Mouse (Mus musculus) MEL (cell line): ENCODE data around the gene Cnbd2.

ENCODE experiments used
- BHLHE40 ChIP-seq: IDR thresholded peaks from 2 replicates; pipeline ENCODE4 v1.6.1; 2012; ENCODE audit warnings: low read depth, mild to moderate bottlenecking, inconsistent platforms, low read length, improper control_type of control experiment, borderline replicate concordance
- CHD1 ChIP-seq: IDR thresholded peaks from 2 replicates; pipeline ENCODE4 v1.6.1; 2012; ENCODE audit warnings: low read depth, mild to moderate bottlenecking, inconsistent platforms, low read length, improper control_type of control experiment
- CTCF ChIP-seq, 3 experiments: IDR thresholded peaks in 2 of 3; conservative IDR thresholded peaks in 1 of 3; 2 replicates each; pipeline ENCODE4 v1.5.1; 2011 to 2012; ENCODE audit warnings: low read length in 3 of 3, low read depth in 2 of 3, mild to moderate bottlenecking in 2 of 3, improper control_type of control experiment in 1 of 3, inconsistent platforms in 1 of 3, mixed read lengths in 1 of 3, moderate library complexity in 1 of 3; ENCODE audit not compliant: control insufficient read depth in 1 of 3, insufficient read depth in 1 of 3, poor library complexity in 1 of 3, severe bottlenecking in 1 of 3
- ELF1 ChIP-seq: IDR thresholded peaks from 2 replicates; pipeline ENCODE4 v1.6.1; 2014; ENCODE audit warnings: low read depth, mild to moderate bottlenecking, inconsistent platforms, low read length, improper control_type of control experiment, moderate library complexity
- HCFC1 ChIP-seq: IDR thresholded peaks from 2 replicates; pipeline ENCODE4 v1.6.1; 2012; ENCODE audit warnings: low read depth, mild to moderate bottlenecking, inconsistent platforms, low read length, improper control_type of control experiment, moderate library complexity
- MAX ChIP-seq: IDR thresholded peaks from 2 replicates; pipeline ENCODE4 v1.6.1; 2011; ENCODE audit warnings: low read length, improper control_type of control experiment
- TCF12 ChIP-seq: IDR thresholded peaks from 2 replicates; pipeline ENCODE4 v1.6.1; 2014; ENCODE audit warnings: low read depth, mild to moderate bottlenecking, inconsistent platforms, low read length, improper control_type of control experiment, moderate library complexity
- USF1 ChIP-seq: IDR thresholded peaks from 2 replicates; pipeline ENCODE4 v1.6.1; 2014; ENCODE audit warnings: low read depth, mild to moderate bottlenecking, inconsistent platforms, low read length, improper control_type of control experiment, moderate library complexity
- ZC3H11A ChIP-seq: IDR thresholded peaks from 2 replicates; pipeline ENCODE4 v1.6.1; 2012; ENCODE audit warnings: low read depth, mild to moderate bottlenecking, inconsistent platforms, low read length, improper control_type of control experiment

- TF ChIP-seq CTCF (IDR thresholded peaks at IDR 0.05 in 2 of 3, conservative IDR thresholded peaks at IDR 0.05 in 1 of 3; ENCODE audit: control insufficient read depth in 1 of 3, insufficient read depth in 1 of 3, low read depth in 2 of 3, low read length in 3 of 3, poor library complexity in 1 of 3, severe bottlenecking in 1 of 3) (no peak), BHLHE40 (no peak; the same call in 1 of the 2 replicates), MAX (peak; percentile 19; the same call in 1 of the 2 replicates), HCFC1 (no peak), USF1 (peak; percentile 81), ZC3H11A (no peak), TCF12 (no peak), ELF1 (no peak), CHD1 (no peak)
Measured at GRCm38 (mm10) chr2:156418467-156418866, 106.4 kb downstream of the Cnbd2 start.
